In the genomic region with DNA sequence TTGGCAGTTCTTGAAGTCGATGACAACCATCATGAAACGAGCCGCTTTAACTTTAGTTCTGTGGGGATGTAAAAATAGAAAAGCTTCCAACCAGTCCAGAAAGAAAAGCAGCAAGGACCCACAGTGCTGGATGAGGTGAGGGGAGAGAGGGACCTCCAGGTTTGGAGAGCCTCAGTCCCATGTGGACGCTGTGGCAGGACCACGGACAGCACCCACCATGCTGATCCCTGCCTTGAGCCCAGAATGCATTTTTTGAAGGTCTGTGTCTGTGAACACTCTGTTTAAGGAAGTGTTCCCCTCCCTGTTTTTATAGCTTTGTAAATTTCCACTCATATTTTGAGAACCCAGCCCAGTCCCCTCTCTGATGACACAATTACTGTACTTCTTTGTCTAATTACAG, we compare ENCODE assay signal across 9 mouse cellular contexts. TPM values are rescaled to one million over a fixed set of nuclear protein-coding genes. Genes with fewer than 3 reads are reported as not detected.
DNase-seq lines count a peak whose midpoint lies in the region; ATAC-seq and TF ChIP-seq lines count a peak whose summit lies in the region.
"Had no signal": no experiment of that assay in that cellular context is flagged by ENCODE, and none has a peak within 500 bp of the region (broad histone marks: within the 10 kb centered on the region; RNA-seq: fewer than 3 reads in every experiment).

No protein-coding gene starts in this region.

- H3K4me2 ChIP-seq in neural tube, embryonic 13.5 days, result no peak overlapping the region
- H3K4me2 ChIP-seq: neural tube, embryonic 12.5 days had no signal

- no peak for ATAC-seq in neural tube, embryonic 13.5 days (ENCODE audit: low read depth)
- no peak for ATAC-seq in megakaryocyte-erythroid progenitor cell, adult 5-6 weeks (replicated peaks; ENCODE audit: low FRiP score, low TSS enrichment, poor library complexity, severe bottlenecking)

- no peak overlapping the region for H3K27ac ChIP-seq in heart, adult 2 months
- 0 out of 2 replicates have a peak overlapping the region, but pooled peaks have one; percentile 23 for H3K27ac ChIP-seq in neural tube, embryonic 13.5 days (replicated peaks)
- H3K27ac ChIP-seq: neural tube, embryonic 12.5 days had no signal

- TF ChIP-seq EP300 in heart, adult 2 months (IDR thresholded peaks at IDR 0.05; ENCODE audit: insufficient read depth, low read depth, low read length), result no peak

- peak; percentile 56 to 72 for DNase-seq in heart, postnatal 14 days
- no peak for DNase-seq in heart, adult 2 months
- DNase-seq in testis, postnatal 10 days (ENCODE audit: low spot score), result peak; percentile 80
- DNase-seq in testis, postnatal 14 days (ENCODE audit: low spot score), result no peak
- peak; percentile 63 for DNase-seq in embryo, embryonic 10.5 days (ENCODE audit: low spot score)
- DNase-seq in right cerebral cortex, postnatal 14 days, result no peak

- H3K4me1 ChIP-seq in heart, adult 2 months (ENCODE audit: control insufficient read depth, insufficient read depth, low read length), result no peaks in the 10 kb centered on the region
- H3K4me1 ChIP-seq in neural tube, embryonic 13.5 days (replicated peaks), result peaks cover 87% of the 10 kb centered on the region

- no peak for TF ChIP-seq CTCF in heart, adult 2 months (IDR thresholded peaks at IDR 0.05)

- no peak overlapping the region for H3K9ac ChIP-seq in heart, adult 2 months (ENCODE audit: low read depth, low read length)
- no peak overlapping the region for H3K9ac ChIP-seq in neural tube, embryonic 13.5 days
- H3K9ac ChIP-seq: neural tube, embryonic 12.5 days had no signal

- intact Hi-C loops in heart, postnatal 14 days (cut with DNase I), result no loop called here
- intact Hi-C loops in heart, adult 2 months (cut with DNase I), result no loop called here

- no peak overlapping the region for H3K4me3 ChIP-seq in heart, adult 2 months
- H3K4me3 ChIP-seq in neural tube, embryonic 13.5 days, result no peak overlapping the region
- H3K4me3 ChIP-seq: neural tube, embryonic 12.5 days had no signal

- no peaks in the 10 kb centered on the region for H3K27me3 ChIP-seq in heart, adult 2 months (ENCODE audit: control insufficient read depth, insufficient read depth, low read length)
- no peaks in the 10 kb centered on the region for H3K27me3 ChIP-seq in neural tube, embryonic 13.5 days
- H3K27me3 ChIP-seq: neural tube, embryonic 12.5 days had no signal

- no peaks in the 10 kb centered on the region for H3K9me3 ChIP-seq in neural tube, embryonic 13.5 days
- H3K9me3 ChIP-seq: neural tube, embryonic 12.5 days had no signal

- TF ChIP-seq POLR2A in heart, adult 2 months (IDR thresholded peaks at IDR 0.05; ENCODE audit: insufficient read depth, low read depth, low read length), result no peak

- WGBS in heart, adult 2 months, result 23% methylated on average over 5 of the region's 5 CpGs
- WGBS in neural tube, embryonic 13.5 days, result 63% methylated on average over 5 of the region's 5 CpGs

- no peaks in the 10 kb centered on the region for H3K79me2 ChIP-seq in heart, adult 2 months (replicated peaks; ENCODE audit: control insufficient read depth, insufficient read depth, low read length)

- no peaks in the 10 kb centered on the region for H3K36me3 ChIP-seq in heart, adult 2 months (ENCODE audit: control insufficient read depth, insufficient read depth, low read length)
- H3K36me3 ChIP-seq in neural tube, embryonic 13.5 days, result peaks cover 11% of the 10 kb centered on the region

RNA-seq across cellular contexts. Expression of a gene that starts 15.5 kb away (rescaled TPM):
- 1 to 10 TPM; 1.1 to 4.2 TPM for total RNA-seq in heart, postnatal 14 days (2021)
- under 1 TPM; 0.55 to 0.77 TPM for total RNA-seq in heart, adult 2 months (2021)
- polyA plus RNA-seq in heart, adult 2 months (2012; rRNA removed), result 0.59 and 0.97 TPM in 2 replicates
- 739 and 776 TPM in 2 replicates for polyA plus RNA-seq in neural tube, embryonic 13.5 days (2015; fragmentation: Nextera tagmentation; extraction: Ambion mirVana)
- total RNA-seq in megakaryocyte-erythroid progenitor cell, adult 5-6 weeks (2014; fragmentation: Nextera tagmentation), result not detected in 2 replicates
- total RNA-seq in megakaryocyte-erythroid progenitor cell, adult 5-6 weeks (2017), result not detected in 2 replicates

Comparison
In these comparisons a context has a peak if more than half of its experiments do, and no peak if none do; other contexts are left out.
1. DNase-seq: peak in heart, postnatal 14 days (2 of 2), testis, postnatal 10 days (single experiment) and embryo, embryonic 10.5 days (single experiment); none in heart, adult 2 months (0 of 2), testis, postnatal 14 days (single experiment) and right cerebral cortex, postnatal 14 days (single experiment).